Mouse (Mus musculus) gastrocnemius, adult 2 months (tissue): ENCODE data around the gene Card11. TPM values are rescaled to one million over a fixed set of nuclear protein-coding genes. Genes with fewer than 3 reads are reported as not detected.

Source experiments
- DNase-seq: peaks from one replicate; pipeline ENCODE4 v3.0.0; 2022
- H3K27ac ChIP-seq: fragments of 200-600 bp; 2 replicates; pipeline ENCODE4 v1.8.1; 2022; ENCODE audit warnings: mild to moderate bottlenecking
- H3K4me3 ChIP-seq: fragments of 200-600 bp; 2 replicates; pipeline ENCODE4 v1.8.1; 2022; ENCODE audit warnings: mild to moderate bottlenecking, moderate library complexity
- CTCF ChIP-seq: fragments of 200-600 bp; IDR thresholded peaks from 2 replicates; pipeline ENCODE4 v1.8.1; 2022; ENCODE audit warnings: antibody characterized with exemption, mild to moderate bottlenecking, moderate library complexity
- intact Hi-C: fragments of 180-260 bp; cut with DNase I; formaldehyde crosslinking; loops from one replicate; pipeline ENCODE4 v1.15.1; 2025
- total RNA-seq, 2 experiments: library from RNA; stranded (reverse); gene quantifications; 2 replicates each; pipeline ENCODE4 v1.2.3; 2021

The Card11 gene
- total RNA-seq, 2 experiments from 2014 or later, result 0.17 to 0.23 TPM

DNA sequence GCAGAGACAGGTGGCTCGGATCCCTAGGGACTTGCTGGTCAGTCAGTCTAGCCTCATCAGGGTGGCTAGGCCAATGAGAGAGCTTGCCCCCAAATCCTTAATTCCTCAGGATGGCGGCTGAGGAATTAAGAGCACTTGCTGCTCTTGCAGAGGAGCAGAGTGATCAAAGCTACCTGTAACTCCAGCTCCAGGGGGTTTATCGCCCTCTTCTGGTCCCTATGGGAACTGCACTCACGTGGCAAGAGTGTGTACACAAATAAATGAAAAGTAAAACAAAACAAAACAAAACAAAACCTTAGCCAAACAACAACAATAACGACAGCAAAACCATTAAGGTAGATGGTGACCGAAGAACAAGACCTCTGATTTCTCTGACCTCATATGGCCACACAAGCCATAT lies 121.7 kb downstream of the Card11 start:
- Histone ChIP-seq H3K4me3 (no peak overlapping the region), H3K27ac (no peak overlapping the region)
- DNase-seq, result no peak
- peak; percentile 34; the same call in 1 of the 2 replicates for TF ChIP-seq CTCF
- intact Hi-C loops, result no loop called here

DNA sequence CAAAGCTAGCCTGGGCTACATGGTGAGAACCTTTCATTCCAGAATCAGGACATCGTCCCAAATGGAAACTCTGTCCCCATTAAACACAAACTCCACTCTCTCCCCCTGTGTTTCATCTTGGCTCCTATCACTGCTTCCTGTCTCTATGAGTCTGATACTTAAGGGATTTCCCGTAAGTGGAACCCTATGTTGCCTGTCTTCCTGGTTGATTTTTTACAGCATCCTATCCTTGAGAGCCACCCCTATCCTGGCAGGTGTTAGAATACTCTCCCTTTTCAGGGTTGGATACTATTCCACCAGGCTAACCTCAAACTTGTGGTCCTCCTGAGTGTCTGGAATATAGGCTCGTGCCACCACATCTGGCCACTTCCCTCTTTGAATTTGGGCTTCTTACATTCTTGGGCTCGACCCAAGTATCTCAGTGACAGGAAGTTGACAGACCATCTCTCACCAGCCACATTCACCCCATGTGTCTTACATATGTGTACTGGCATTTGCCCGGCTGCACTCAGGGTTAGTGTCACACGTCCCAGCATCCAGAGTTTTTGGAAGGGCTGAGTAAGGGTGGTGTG lies 126.6 kb downstream of the Card11 start:
- intact Hi-C loops, result no loop called here
- TF ChIP-seq CTCF, result no peak
- no peak for DNase-seq
- Histone ChIP-seq H3K27ac (no peak overlapping the region), H3K4me3 (no peak overlapping the region)

- intact Hi-C loops, result no loop called here
- no peak; the same call in 1 of the 2 replicates for TF ChIP-seq CTCF
- peak overlapping the region; percentile 11 for H3K4me3 ChIP-seq
- no peak for DNase-seq
- H3K27ac ChIP-seq, result no peak overlapping the region
Measured at GRCm38 (mm10) chr5:140873039-140873551, 127.3 kb downstream of the Card11 start.

- intact Hi-C loops, result no loop called here
- no peak for TF ChIP-seq CTCF
- DNase-seq, result no peak
- peak overlapping the region; percentile 11 for H3K4me3 ChIP-seq
- no peak overlapping the region for H3K27ac ChIP-seq
Measured at GRCm38 (mm10) chr5:140872532-140873038, 127.8 kb downstream of the Card11 start.

DNA sequence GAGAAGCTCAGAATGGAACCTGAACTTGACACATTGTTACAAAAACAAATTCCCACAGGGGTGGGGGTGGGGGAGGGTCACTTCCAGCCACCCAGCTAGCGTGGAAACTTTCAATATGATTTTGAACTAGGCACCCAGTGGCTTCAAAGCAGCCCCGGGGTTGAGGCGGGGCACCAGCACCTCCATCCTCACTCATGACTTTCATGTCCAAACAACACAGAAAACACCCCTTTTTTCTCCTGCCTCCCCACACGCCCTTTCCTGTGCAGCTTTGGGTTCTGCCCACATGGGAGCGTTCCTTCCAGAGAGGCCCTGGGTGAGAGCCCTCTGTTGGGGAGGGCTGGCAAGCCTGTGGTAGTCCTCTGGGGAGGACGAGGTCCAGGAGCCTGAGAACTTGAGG lies 129.1 kb downstream of the Card11 start:
- intact Hi-C loops, result no loop called here
- Histone ChIP-seq H3K27ac (no peak overlapping the region), H3K4me3 (no peak overlapping the region)
- TF ChIP-seq CTCF, result no peak
- no peak for DNase-seq

DNA sequence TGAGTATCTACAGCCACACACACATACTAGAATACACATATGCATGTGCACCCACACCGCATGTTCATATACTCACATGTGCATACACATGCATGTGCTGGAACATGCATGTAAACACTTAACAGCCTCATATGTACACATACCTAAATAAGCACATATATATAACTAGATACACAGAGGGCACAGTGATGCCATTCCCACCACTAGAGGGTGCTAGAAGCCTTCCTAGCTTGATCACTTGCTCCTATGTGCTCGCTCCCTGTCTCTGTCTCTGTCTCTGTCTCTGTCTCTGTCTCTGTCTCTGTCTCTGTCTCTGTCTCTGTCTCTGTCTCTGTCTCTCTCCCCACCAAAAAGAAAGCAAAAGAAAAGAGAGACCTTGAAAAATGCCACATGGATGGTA lies 131.3 kb downstream of the Card11 start:
- Histone ChIP-seq H3K27ac (no peak overlapping the region), H3K4me3 (no peak overlapping the region)
- intact Hi-C loops, result no loop called here
- peak; percentile 79 for TF ChIP-seq CTCF
- DNase-seq, result peak; percentile 49

- Histone ChIP-seq H3K4me3 (no peak overlapping the region), H3K27ac (no peak overlapping the region)
- intact Hi-C loops, result no loop called here
- TF ChIP-seq CTCF, result no peak; the same call in 1 of the 2 replicates
- no peak for DNase-seq
Measured at GRCm38 (mm10) chr5:140859730-140860129, 140.7 kb downstream of the Card11 start.

DNA sequence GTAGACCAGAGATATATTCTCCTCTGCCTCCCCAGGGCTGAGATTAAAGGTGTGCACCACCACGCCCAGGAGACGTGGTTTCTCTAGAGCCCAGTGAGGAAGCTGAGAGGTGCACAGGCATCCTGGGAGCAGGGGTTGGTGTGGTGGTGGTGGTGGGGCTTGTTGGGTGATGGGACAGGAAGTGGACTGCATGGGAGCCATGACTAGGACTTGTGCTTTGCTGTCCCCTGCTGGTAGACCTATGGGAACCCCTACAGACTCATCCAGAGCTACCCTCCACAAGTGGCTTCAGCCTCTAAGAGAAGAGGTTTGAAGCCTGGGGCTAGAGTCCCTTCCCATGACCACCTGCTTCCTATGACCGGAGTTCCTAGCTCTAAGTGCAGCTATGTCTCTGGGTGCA lies 142.0 kb downstream of the Card11 start:
- no peak for DNase-seq
- TF ChIP-seq CTCF, result no peak
- Histone ChIP-seq H3K27ac (no peak overlapping the region), H3K4me3 (no peak overlapping the region)
- intact Hi-C loops, result no loop called here

DNA sequence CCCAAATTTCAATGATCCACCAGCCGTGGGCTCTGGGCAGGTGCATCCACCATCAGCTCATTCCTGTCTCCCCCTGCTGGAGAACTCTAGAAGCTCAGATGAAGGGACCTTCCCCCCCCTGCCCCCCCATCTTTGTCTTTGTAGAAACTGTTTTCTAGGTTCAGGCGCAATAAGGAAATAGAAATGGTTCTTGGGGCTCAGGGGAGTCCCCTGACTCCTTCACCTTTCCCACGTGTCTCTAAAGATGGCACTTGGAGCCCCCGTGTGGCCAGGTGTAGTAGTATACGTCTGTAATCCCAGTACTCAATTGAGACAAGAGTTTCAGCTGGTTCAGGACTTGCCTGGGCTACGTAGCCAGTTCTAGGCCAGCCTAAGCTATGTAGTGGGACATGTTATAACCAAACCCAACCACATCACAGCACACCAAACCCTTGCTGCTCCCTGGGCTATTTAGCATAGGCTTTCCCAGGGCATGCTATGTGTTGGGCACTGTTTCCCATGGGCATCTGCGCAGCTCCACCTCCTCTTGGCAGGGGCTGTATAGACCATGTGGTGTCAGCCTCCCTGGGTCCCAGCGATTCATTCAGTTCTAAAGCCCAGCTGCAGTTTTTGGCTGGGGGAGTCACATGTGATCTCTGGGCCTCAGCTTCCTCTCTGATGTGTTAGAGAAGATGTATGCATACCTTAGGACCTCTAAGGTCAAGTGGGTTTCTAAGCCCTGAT lies 142.8 kb downstream of the Card11 start:
- no peak for DNase-seq
- no peak overlapping the region for H3K27ac ChIP-seq
- intact Hi-C loops, result no loop called here
- peak; percentile 41 for TF ChIP-seq CTCF
- H3K4me3 ChIP-seq, result no peak overlapping the region

DNA sequence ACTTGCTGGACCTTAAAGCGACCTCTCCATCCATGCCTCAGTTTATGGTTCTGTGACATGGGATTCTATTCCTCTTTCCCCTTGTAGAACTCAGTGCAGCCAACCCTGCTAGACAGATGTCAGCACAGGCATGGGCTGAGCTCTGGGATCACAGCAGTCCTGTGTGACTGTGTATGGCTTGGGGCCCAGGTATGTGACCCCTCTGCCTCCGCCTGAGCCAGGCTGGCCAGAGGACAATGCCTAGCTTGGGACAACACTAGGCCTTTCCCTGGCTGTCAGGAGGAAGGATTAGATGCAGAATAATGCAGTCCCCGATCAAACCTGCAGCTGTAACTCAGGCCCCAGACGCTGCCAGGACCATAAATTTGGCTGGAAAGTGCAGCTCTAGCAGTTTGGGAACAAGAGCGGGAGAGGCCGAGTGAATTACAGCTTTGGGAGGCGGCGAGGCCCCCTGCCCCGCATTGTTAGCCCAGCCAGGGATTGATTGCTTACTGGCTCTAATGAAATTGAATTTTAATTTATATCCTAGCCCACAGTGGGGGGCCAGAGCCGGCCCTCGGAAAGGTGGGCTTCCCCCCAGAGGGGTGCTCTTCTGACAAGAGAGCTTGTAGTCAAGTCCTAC lies 144.4 kb downstream of the Card11 start:
- intact Hi-C loops, result no loop called here
- no peak for TF ChIP-seq CTCF
- DNase-seq, result no peak
- Histone ChIP-seq H3K27ac (no peak overlapping the region), H3K4me3 (no peak overlapping the region)

DNA sequence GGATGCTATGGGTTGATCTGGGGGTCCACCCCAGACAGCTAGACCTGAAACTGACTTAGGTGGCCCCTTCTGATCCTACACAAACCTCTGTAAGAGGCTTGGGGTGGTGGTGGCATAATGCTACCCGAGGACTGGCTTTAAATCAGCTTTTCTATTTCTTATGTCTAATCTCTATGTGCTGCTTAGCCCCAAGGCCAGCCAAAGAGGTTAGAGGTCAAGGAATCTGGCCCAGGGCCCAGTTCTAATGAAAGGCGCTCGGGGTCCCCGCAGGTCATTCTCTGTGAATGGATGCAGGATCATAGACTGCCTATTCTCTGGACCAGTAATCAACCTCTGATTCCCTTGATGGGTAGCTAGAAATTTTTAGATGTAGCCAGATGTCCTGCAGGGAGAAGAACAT lies 145.7 kb downstream of the Card11 start:
- DNase-seq, result no peak
- intact Hi-C loops, result no loop called here
- TF ChIP-seq CTCF, result no peak
- Histone ChIP-seq H3K4me3 (no peak overlapping the region), H3K27ac (no peak overlapping the region)

DNA sequence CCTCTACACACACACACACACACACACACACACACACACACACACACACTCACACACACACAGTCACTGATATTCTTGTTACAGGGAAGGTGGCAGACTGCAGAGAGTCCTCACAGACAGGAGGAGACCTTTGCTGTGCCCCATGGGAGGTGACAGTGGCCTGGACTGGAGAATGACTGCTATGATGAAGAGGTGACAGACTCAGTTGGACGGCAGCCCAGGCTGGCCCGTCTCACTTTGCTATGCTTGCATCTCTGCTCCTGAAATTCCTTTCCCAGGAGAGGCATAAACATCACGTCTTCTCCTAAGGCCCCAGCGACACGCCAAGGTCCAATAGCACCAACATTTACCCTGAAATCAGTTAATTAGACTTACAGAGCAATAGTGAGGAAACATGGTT lies 146.7 kb downstream of the Card11 start:
- DNase-seq, result peak; percentile 55
- intact Hi-C loops, result no loop called here
- TF ChIP-seq CTCF, result no peak
- no peak overlapping the region for H3K4me3 ChIP-seq
- no peak overlapping the region for H3K27ac ChIP-seq

DNA sequence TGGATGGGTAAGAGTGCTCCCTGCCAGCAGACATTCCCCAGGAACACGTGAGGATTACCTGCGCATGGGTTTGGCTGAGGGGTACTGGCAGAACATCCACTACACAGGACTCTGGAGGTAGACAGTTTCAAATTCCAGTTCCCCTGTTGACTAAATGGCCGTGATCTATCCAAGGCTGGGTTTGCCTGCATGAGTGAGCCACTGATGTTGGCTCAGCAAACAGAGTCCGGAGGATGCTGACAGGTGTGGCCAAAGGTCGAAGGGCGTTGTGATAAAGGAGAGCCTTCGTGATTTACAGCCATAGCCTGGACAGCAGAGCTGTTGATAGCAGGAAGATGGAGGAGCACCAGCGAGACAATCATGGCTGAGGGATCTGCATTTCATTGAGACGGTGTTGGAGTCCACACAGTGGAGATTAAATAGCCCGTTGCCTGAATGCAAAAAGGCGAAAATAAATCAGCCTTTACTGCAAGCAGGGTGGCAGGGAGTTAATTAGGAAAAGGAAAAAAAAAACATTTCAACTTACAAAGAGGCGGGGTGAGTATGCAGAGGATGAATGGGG lies 147.9 kb downstream of the Card11 start:
- Histone ChIP-seq H3K27ac (no peak overlapping the region), H3K4me3 (no peak overlapping the region)
- intact Hi-C loops, result no loop called here
- no peak for TF ChIP-seq CTCF
- no peak for DNase-seq
